9 mouse cellular contexts compared by ENCODE assay signal in the genomic region with DNA sequence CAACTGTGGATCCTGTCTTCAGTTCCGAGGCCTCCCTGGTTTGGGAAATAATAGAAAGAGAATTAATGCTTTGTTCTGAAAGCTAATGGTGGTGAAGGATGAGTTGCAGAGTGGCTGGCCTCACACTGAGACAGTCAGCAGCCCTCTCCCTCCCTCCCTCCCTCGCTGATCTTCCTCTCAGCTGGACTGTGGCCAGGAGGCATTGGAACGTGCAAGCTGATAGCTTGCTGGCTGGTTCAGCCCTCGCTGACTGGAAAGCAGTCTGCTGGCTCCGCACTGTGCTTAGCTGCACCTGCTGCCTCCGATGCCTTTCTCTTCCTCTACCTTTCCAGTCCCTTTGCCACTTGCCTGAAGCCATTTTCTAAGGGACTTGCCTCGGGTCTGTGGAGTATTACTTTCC.
DNase-seq lines count a peak whose midpoint lies in the region; ATAC-seq and TF ChIP-seq lines count a peak whose summit lies in the region.
"Had no signal": no experiment of that assay in that cellular context is flagged by ENCODE, and none has a peak within 500 bp of the region (broad histone marks: within the 10 kb centered on the region; RNA-seq: fewer than 3 reads in every experiment).

No protein-coding gene starts in this region.

- H3K36me3 ChIP-seq in forebrain, embryonic 13.5 days (ENCODE audit: poor library complexity, severe bottlenecking): no peaks in the 10 kb centered on the region
- no peaks in the 10 kb centered on the region for H3K36me3 ChIP-seq in midbrain, postnatal 0 days (ENCODE audit: insufficient read depth, low read length)
- H3K36me3 ChIP-seq: liver, embryonic 15.5 days had no signal

- H3K27me3 ChIP-seq in forebrain, embryonic 13.5 days: no peaks in the 10 kb centered on the region
- no peaks in the 10 kb centered on the region for H3K27me3 ChIP-seq in midbrain, postnatal 0 days (ENCODE audit: insufficient read depth, low read length)
- H3K27me3 ChIP-seq: liver, embryonic 15.5 days had no signal

- H3K27ac ChIP-seq in forebrain, embryonic 13.5 days: no peak overlapping the region
- no peak overlapping the region for H3K27ac ChIP-seq in layer of hippocampus, adult 2 months
- no peak overlapping the region for H3K27ac ChIP-seq in midbrain, postnatal 0 days (ENCODE audit: low read depth, low read length)
- H3K27ac ChIP-seq: liver, embryonic 15.5 days had no signal

- DNase-seq in NIH3T3 (ENCODE audit: low read depth): peak; percentile 48
- peak; percentile 83 to 86 for DNase-seq in adrenal gland, postnatal 36 days
- peak; percentile 39 for DNase-seq in heart, postnatal 25 days (ENCODE audit: low spot score)
- DNase-seq in layer of hippocampus, adult 2 months (ENCODE audit: low spot score in 2 of 2): peak; percentile 19 to 35
- peak; percentile 83 for DNase-seq in midbrain, postnatal 0 days (ENCODE audit: low spot score)
- no peak for DNase-seq in spleen, postnatal 14 days (ENCODE audit: low spot score in 2 of 2)
- no peak for DNase-seq in left cerebral cortex, adult 11 months (ENCODE audit: low spot score)

- H3K4me2 ChIP-seq in forebrain, embryonic 13.5 days: 0 out of 2 replicates have a peak overlapping the region, but pooled peaks have one; percentile 10
- H3K4me2 ChIP-seq in midbrain, postnatal 0 days (ENCODE audit: low read depth, low read length, poor library complexity, severe bottlenecking): no peak overlapping the region
- H3K4me2 ChIP-seq: liver, embryonic 15.5 days had no signal

- 12% methylated on average over 7 of the region's 7 CpGs for WGBS in forebrain, embryonic 13.5 days
- 13% methylated on average over 7 of the region's 7 CpGs for WGBS in midbrain, postnatal 0 days

- intact Hi-C loops in heart, postnatal 25 days (cut with DNase I): loop anchor here (5.0 kb wide), 1 partner anchor 33 kb away; no protein-coding TSS in a partner anchor

- H3K9me3 ChIP-seq in forebrain, embryonic 13.5 days (replicated peaks): no peaks in the 10 kb centered on the region
- no peaks in the 10 kb centered on the region for H3K9me3 ChIP-seq in midbrain, postnatal 0 days (ENCODE audit: low read length)
- H3K9me3 ChIP-seq: liver, embryonic 15.5 days had no signal

- ATAC-seq in forebrain, embryonic 13.5 days: peak; percentile 87
- peak; percentile 47; the same call in 1 of the 2 replicates for ATAC-seq in midbrain, postnatal 0 days (ENCODE audit: low FRiP score)

- TF ChIP-seq CTCF in layer of hippocampus, adult 2 months (conservative IDR thresholded peaks at IDR 0.05): no peak
- no peak for TF ChIP-seq CTCF in midbrain, postnatal 0 days (IDR thresholded peaks at IDR 0.05)

- H3K4me3 ChIP-seq in forebrain, embryonic 13.5 days: no peak overlapping the region
- H3K4me3 ChIP-seq in layer of hippocampus, adult 2 months: no peak overlapping the region
- no peak overlapping the region for H3K4me3 ChIP-seq in midbrain, postnatal 0 days (ENCODE audit: low read depth, low read length)
- H3K4me3 ChIP-seq: liver, embryonic 15.5 days had no signal

- H3K9ac ChIP-seq in forebrain, embryonic 13.5 days: no peak overlapping the region
- H3K9ac ChIP-seq in midbrain, postnatal 0 days (replicated peaks; ENCODE audit: low read length, poor library complexity, severe bottlenecking): no peak overlapping the region
- H3K9ac ChIP-seq: liver, embryonic 15.5 days had no signal

- H3K4me1 ChIP-seq in forebrain, embryonic 13.5 days: peaks cover 9% of the 10 kb centered on the region
- peaks cover 8% of the 10 kb centered on the region; the same call in 1 of the 2 replicates for H3K4me1 ChIP-seq in midbrain, postnatal 0 days (ENCODE audit: insufficient read depth, low read length)
- H3K4me1 ChIP-seq: liver, embryonic 15.5 days had no signal

Comparison
In these comparisons a context has a peak if more than half of its experiments do, and no peak if none do; other contexts are left out.
1. DNase-seq: peak in NIH3T3 (single experiment), adrenal gland, postnatal 36 days (2 of 2), heart, postnatal 25 days (single experiment), layer of hippocampus, adult 2 months (2 of 2) and midbrain, postnatal 0 days (single experiment); none in spleen, postnatal 14 days (0 of 2) and left cerebral cortex, adult 11 months (single experiment).